Mouse (Mus musculus) urinary bladder, postnatal 25 days (tissue): ENCODE measurements around the gene Rtl6.

Experiments used
- DNase-seq: peaks from one replicate; pipeline ENCODE4 v3.0.0; 2022; ENCODE audit warnings: low spot score

The Rtl6 gene

GRCm38 (mm10) chr15:84537117-84537516 is 20.5 kb downstream of the Rtl6 start:
- DNase-seq = no peak

- DNase-seq = no peak
Observed at GRCm38 (mm10) chr15:84536611-84537010, 21.0 kb downstream of the Rtl6 start.

GRCm38 (mm10) chr15:84535953-84536352 is 21.7 kb downstream of the Rtl6 start:
- no peak for DNase-seq

DNA sequence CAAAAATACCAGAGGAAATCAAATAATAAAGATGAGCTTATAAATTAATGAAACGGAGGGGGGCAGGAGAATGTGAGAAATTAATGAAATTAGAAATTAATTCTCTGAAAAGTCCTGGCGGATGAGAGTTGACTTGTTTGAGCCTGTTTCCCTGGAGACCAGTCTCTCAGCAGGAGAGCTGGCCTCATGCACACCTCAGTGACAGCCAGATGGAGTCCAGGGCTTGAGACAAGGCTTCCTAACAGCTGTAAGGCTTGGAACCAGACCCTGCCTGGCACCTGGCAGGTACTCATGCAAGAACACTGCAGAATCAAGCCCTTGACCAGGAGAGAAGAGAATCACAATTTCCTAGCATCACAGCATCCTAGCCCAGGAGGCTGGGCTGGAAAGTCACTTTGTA is 25.4 kb downstream of the Rtl6 start:
- no peak for DNase-seq

DNA sequence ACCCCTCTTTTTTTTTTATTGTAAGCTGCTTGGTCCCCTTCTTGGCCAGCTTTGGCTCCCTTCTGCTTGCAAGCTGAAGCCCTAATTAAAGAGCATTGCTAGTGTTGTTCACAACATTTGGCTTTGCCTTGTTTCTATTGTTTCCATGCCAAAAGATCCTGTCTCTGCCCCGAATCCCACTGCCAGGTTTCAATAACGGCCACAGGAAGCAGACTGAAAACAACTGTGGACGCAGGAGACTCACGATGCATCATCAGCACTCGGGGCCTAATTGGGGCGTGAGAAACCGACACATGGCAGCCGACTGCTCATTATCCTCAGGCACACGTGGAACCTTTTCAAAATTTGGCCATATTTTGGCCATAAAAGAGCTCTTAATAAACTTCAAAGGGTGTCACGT is 26.1 kb downstream of the Rtl6 start:
- no peak for DNase-seq

GRCm38 (mm10) chr15:84526921-84527320 is 30.7 kb downstream of the Rtl6 start:
- no peak for DNase-seq

- DNase-seq = no peak
Observed at GRCm38 (mm10) chr15:84525222-84525883, 32.3 kb downstream of the Rtl6 start.

DNA sequence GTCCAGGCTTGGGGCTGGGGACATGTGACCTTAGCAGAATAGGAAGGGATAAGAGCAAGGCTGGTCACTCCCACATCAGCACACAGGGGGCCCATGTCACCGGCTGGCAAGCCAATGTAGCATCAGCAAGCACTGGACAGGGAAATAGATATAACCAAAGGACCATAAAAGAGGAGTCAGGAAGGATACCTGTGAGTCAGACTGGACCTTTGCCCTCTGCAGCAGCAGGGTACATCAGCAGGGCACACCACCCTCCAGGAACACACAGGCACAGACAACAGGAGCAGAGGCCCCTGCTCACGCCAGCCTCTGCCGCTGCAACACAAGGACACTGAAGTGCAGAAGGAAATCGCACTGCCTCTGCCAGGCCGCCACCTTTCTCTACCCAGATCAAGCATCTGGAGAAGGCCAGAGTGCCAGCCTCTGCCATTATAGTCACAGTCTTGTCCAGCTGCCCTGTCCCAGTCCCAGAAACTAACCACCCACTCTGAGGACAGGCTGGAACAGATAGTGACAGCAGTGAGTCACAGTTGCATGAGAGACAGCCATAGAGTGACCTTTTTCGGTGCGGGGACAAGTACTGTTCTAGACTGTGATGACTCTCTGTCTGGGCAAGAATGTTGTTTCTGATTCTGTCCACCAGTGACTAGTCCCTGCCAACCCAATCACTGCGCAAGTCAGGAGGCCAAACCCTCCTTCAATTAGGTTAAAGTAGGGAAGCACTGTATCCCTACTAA is 34.5 kb downstream of the Rtl6 start:
- DNase-seq = no peak

DNA sequence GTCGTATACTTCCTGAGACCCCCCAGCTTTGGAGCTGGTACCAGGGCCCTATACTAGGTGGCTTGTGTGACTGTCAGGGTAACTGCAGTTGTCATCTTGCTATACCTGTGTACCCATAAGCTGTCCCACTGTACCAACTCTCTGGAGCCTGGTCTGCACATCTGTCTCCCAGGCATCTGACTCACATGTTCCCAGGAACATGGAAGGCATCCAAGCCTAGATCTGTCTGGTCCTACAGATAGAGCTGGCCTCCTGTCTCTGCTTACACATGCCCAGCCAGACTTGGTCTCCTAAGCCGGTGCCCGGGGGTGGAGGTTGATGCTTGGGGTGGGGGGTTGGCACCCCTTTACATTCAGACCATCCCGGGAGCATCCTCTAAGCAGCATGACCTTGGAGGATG is 36.1 kb downstream of the Rtl6 start:
- no peak for DNase-seq

- no peak for DNase-seq
Observed at GRCm38 (mm10) chr15:84518540-84518939, 39.1 kb downstream of the Rtl6 start.

DNA sequence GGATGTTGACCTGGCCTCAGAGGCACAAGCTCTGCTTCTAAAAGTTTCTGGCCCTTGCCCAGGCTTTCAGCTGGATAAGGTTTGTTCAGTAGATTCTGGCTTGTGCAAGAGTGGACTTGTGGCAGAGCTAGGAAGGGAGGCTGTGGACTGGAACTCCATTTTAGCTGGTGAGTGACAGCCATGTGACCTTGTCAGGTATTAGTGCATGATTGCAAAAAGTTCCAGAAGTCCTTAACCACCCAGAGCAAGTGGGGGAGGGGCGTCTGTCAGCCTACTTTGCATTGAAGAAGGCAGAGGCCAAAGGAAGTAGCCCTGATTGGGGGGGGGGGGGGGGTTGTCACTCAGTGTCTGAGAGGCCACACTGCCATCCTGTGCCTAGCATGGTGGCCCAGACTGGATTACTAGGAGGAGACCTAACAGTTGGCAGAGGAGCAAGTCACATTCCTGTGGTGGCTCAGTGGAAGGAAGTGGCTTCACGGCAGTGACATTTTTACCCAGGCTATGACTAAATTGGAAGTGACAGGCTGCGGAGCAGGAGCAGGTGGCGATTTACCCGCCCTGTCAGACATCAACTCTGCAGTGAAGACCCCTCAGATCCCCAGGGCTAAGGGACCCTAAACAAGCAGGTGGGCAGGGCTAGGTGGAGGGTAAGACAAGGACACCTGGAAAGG is 44.9 kb downstream of the Rtl6 start:
- no peak for DNase-seq

- no peak for DNase-seq
Observed at GRCm38 (mm10) chr15:84509981-84510380, 47.6 kb downstream of the Rtl6 start.

GRCm38 (mm10) chr15:84509161-84509560 is 48.5 kb downstream of the Rtl6 start:
- DNase-seq = no peak

DNA sequence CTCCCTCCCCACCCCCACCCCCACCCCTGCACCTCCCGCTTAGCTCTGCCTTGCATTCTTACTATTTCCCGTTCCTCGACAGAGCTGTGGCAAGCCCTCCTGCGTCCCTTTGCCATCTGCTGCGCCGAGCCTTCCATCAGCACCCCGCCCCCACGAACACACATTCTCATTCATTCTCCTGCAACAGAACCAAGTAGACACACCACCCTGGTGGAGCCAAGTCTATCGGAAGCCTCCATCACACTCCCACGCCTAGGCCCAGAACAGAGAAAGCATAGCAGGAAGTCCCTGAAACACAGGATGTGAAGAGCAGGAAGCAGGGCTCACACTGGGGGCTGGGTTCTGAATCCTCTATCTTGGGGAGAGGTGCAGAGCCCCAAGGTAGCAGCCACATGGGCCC is 51.6 kb downstream of the Rtl6 start:
- no peak for DNase-seq

DNA sequence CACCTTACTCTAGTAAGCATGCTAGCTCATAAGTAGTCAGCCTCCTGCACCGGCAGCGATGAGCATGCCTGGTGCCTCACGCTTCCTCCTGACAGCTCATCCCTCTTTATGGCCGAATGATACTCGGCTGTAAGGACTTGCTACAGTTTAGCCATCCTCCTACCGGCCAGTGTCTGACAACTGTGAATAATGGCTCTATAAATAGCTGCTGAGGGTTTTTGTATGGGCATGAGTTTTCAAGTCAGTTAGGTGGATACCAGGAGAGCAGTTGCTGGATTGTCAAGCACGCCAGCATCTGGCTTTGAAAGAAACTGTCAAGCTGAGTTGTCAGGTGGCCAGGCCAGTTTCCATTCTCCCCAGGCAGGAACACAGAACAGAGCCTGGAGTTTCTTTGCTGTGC is 52.7 kb downstream of the Rtl6 start:
- DNase-seq = no peak
